Mouse (Mus musculus): Measurements from ENCODE around the gene Slc2a4. TPM values are rescaled to one million over a fixed set of nuclear protein-coding genes. Genes with fewer than 3 reads are reported as not detected.
"Not testable (repeated sequence)": the region's sequence is repeated elsewhere in the genome, so short reads cannot be mapped to it uniquely, and the experiment has no call there.

The Slc2a4 gene
- polyA plus RNA-seq, 1 experiment from 2014 or later, result 7.9 TPM

DNA sequence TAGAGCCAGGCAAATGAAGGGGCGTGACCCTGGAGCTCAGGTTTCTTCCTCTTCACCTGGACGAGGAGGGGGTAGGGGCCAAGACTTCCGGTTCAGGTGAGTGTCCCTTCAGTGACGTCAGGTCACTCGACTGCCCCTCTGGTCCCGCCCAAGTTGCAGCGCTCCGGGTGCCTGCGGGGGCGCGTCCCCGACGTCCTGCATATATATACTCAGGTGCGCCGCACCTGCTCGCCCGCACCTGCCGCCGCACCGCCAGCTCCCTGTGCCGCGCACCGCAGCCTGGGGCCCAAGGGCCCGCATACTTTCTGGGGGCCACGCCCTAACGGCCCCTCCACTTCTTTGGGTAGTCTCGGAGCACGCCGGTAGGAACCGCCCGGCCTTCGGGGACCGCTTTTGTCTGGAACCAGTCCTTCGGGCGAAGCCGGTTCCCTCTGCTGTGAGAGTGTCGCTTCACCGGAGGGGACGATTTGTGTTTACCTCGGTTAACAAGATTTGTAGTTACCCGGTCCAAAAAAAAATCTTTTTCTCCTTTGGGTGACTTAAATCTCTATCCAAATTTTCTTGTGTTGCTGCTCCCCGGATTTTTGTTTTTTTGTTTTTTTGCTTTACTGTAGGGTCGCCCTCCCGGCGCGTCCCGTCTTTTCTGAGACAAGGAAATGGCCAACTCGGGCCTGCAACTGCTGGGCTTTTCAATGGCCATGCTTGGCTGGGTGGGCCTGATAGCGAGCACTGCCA is 17.4 kb upstream of the Slc2a4 start:
- no peak for ATAC-seq (ENCODE audit: low FRiP score)
- Histone ChIP-seq H3K4me2 (replicated peaks; ENCODE audit: low read depth, low read length) (no peak overlapping the region), H3K27ac (ENCODE audit: low read depth, low read length) (no peak overlapping the region), H3K4me3 (ENCODE audit: low read depth, low read length) (peak overlapping the region; percentile 20), H3K27me3 (ENCODE audit: control insufficient read depth, insufficient read depth, low read length) (peaks cover 57% of the 10 kb centered on the region), H3K36me3 (ENCODE audit: control insufficient read depth, insufficient read depth, low read length) (0 out of 2 replicates have a peak, but pooled peaks cover 1% of the 10 kb centered on the region), H3K4me1 (replicated peaks; ENCODE audit: control insufficient read depth, insufficient read depth, low read length) (peaks cover 2% of the 10 kb centered on the region; the same call in 1 of the 2 replicates), H3K9ac (ENCODE audit: low read depth, low read length) (no peak overlapping the region; the same call in 1 of the 2 replicates), H3K9me3 (ENCODE audit: control insufficient read depth, low read length) (no peaks in the 10 kb centered on the region)
- WGBS, result 3% methylated on average over 49 of the region's 49 CpGs
- peak; percentile 44 for DNase-seq (ENCODE audit: low spot score)

DNA sequence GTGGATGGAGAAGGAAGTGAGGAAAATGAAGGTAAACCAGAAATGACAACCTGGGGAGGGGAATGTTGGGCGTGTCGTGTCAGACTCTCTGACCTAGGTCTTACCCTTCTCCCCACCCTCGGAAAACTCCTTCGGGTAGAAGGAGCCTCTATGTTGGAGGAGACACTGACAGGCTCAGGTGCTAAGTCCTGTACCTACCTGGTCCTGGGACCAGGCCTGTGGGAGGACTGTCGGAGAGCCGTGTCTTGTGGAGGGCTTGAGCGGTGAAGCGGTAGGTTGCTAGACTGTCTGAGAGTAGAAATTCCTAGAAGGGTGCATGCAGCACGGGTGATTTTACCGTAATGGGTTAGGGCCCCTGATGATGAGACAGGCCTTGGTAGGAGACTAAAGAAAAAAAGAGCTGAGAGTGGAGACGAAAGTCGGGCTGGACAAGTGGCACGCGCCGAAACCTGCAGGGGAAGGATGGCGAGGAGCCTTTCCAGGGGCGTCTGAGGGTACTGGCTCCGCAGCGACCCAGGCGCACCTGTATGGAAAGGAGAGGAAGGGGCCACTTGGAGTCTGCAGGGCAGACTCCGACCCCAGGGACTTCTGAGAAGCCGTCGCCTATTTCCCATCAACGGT is 16.8 kb upstream of the Slc2a4 start, which contains the start of gene Cldn7:
Gene Cldn7 (plus strand): TSS at position 130 of the 621 bp plus-strand sequence.
- no peak within 1 kb of the TSS for H3K9ac ChIP-seq (ENCODE audit: low read depth, low read length)
- H3K4me2 ChIP-seq (replicated peaks; ENCODE audit: low read depth, low read length), result no peak within 1 kb of the TSS

GRCm38 (mm10) chr11:69961841-69962240 is 13.9 kb upstream of the Slc2a4 start:
- no peak overlapping the region for H3K27ac ChIP-seq (ENCODE audit: low read depth, low read length)
- H3K4me1 ChIP-seq (replicated peaks; ENCODE audit: control insufficient read depth, insufficient read depth, low read length), result peaks cover 2% of the 10 kb centered on the region; the same call in 1 of the 2 replicates
- WGBS, result 55% methylated on average over 5 of the region's 5 CpGs
- peaks cover 46% of the 10 kb centered on the region for H3K27me3 ChIP-seq (ENCODE audit: control insufficient read depth, insufficient read depth, low read length)
- ATAC-seq (ENCODE audit: low FRiP score), result no peak
- DNase-seq (ENCODE audit: low spot score), result no peak
- H3K4me3 ChIP-seq (ENCODE audit: low read depth, low read length), result no peak overlapping the region
- H3K9ac ChIP-seq (ENCODE audit: low read depth, low read length), result no peak overlapping the region
- H3K4me2 ChIP-seq (replicated peaks; ENCODE audit: low read depth, low read length), result no peak overlapping the region
- H3K36me3 ChIP-seq (ENCODE audit: control insufficient read depth, insufficient read depth, low read length), result no peaks in the 10 kb centered on the region
- no peaks in the 10 kb centered on the region for H3K9me3 ChIP-seq (ENCODE audit: control insufficient read depth, low read length)

More for the DNA sequence above, 16.8 kb upstream of the Slc2a4 start, which contains the start of gene Cldn7:
- H3K9me3 ChIP-seq (ENCODE audit: control insufficient read depth, low read length), result no peaks in the 10 kb centered on the region
- ATAC-seq (ENCODE audit: low FRiP score), result no peak
- DNase-seq (ENCODE audit: low spot score), result peak; percentile 33
- peak within 1 kb of the TSS; percentile 19; the same call in 1 of the 2 replicates for H3K4me3 ChIP-seq (ENCODE audit: low read depth, low read length)
- peaks cover 2% of the 10 kb centered on the region; the same call in 1 of the 2 replicates for H3K4me1 ChIP-seq (replicated peaks; ENCODE audit: control insufficient read depth, insufficient read depth, low read length)
- peaks cover 57% of the 10 kb centered on the region for H3K27me3 ChIP-seq (ENCODE audit: control insufficient read depth, insufficient read depth, low read length)
- H3K36me3 ChIP-seq (ENCODE audit: control insufficient read depth, insufficient read depth, low read length), result no peaks in the 10 kb centered on the region
- WGBS, result 12% methylated on average over 24 of the region's 24 CpGs
- H3K27ac ChIP-seq (ENCODE audit: low read depth, low read length), result no peak within 1 kb of the TSS

DNA sequence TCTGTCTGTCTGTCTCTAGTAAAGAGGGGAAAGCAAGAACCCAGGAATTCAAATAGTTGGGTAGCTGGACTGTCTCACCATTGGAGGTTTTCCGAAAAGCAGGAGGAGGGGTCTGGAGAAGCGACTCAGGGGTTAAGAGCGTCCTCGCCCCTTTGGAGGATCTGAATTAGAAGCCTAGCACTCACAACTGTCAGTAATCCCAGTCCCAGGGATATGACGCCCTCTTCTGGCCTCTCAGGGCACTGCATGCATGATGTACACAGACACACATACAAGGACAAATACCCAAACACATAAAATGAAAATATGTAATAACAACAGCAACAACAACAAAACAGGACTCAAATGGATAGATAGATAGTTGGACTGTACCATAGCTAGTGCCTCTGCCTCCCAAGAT is 12.6 kb upstream of the Slc2a4 start:
- no peaks in the 10 kb centered on the region for H3K9me3 ChIP-seq (ENCODE audit: control insufficient read depth, low read length)
- peaks cover 34% of the 10 kb centered on the region for H3K27me3 ChIP-seq (ENCODE audit: control insufficient read depth, insufficient read depth, low read length)
- H3K9ac ChIP-seq (ENCODE audit: low read depth, low read length), result no peak overlapping the region
- no peak overlapping the region for H3K4me2 ChIP-seq (replicated peaks; ENCODE audit: low read depth, low read length)
- 29% methylated on average over 5 of the region's 5 CpGs for whole genome bisulfite sequencing
- H3K4me3 ChIP-seq (ENCODE audit: low read depth, low read length), result no peak overlapping the region
- no peaks in the 10 kb centered on the region for H3K36me3 ChIP-seq (ENCODE audit: control insufficient read depth, insufficient read depth, low read length)
- no peaks in the 10 kb centered on the region; the same call in 1 of the 2 replicates for H3K4me1 ChIP-seq (replicated peaks; ENCODE audit: control insufficient read depth, insufficient read depth, low read length)
- peak; percentile 24 for DNase-seq (ENCODE audit: low spot score)
- no peak for ATAC-seq (ENCODE audit: low FRiP score)
- H3K27ac ChIP-seq (ENCODE audit: low read depth, low read length), result no peak overlapping the region

- Histone ChIP-seq H3K9me3 (ENCODE audit: control insufficient read depth, low read length) (no peaks in the 10 kb centered on the region), H3K27me3 (ENCODE audit: control insufficient read depth, insufficient read depth, low read length) (no peaks in the 10 kb centered on the region), H3K36me3 (ENCODE audit: control insufficient read depth, insufficient read depth, low read length) (no peaks in the 10 kb centered on the region), H3K4me3 (ENCODE audit: low read depth, low read length) (no peak overlapping the region), H3K27ac (ENCODE audit: low read depth, low read length) (no peak overlapping the region), H3K4me2 (replicated peaks; ENCODE audit: low read depth, low read length) (no peak overlapping the region), H3K9ac (ENCODE audit: low read depth, low read length) (no peak overlapping the region), H3K4me1 (replicated peaks; ENCODE audit: control insufficient read depth, insufficient read depth, low read length) (no peaks in the 10 kb centered on the region)
- DNase-seq (ENCODE audit: low spot score), result no peak
- whole genome bisulfite sequencing, result 76% methylated on average over 1 of the region's 1 CpGs
- ATAC-seq (ENCODE audit: low FRiP score), result no peak
These were observed 8.2 kb upstream of the Slc2a4 start for GRCm38 (mm10) chr11:69956218-69956617.

DNA sequence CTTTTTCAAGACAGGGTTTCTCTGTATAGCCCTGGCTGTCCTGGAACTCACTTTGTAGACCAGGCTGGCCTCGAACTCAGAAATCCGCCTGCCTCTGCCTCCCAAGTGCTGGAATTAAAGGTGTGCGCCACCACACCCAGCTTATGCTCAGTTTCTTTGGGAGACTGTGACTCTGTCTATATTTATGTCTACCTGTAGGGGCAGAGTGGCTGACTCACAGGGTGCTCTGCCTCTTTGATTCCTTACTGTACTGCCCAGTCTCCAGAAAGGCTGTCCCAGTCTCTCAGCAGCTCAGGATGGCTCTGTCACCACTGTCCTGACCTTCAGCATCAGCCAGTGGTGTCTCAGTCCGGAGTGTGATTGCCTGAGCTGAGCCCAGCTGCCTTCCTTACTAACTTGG is 7.6 kb upstream of the Slc2a4 start:
- not testable (repeated sequence) for H3K27me3 ChIP-seq (ENCODE audit: control insufficient read depth, insufficient read depth, low read length); DNase-seq (ENCODE audit: low spot score); H3K9ac ChIP-seq (ENCODE audit: low read depth, low read length); H3K36me3 ChIP-seq (ENCODE audit: control insufficient read depth, insufficient read depth, low read length); H3K4me1 ChIP-seq (replicated peaks; ENCODE audit: control insufficient read depth, insufficient read depth, low read length); H3K4me2 ChIP-seq (replicated peaks; ENCODE audit: low read depth, low read length); H3K9me3 ChIP-seq (ENCODE audit: control insufficient read depth, low read length); ATAC-seq (ENCODE audit: low FRiP score); H3K4me3 ChIP-seq (ENCODE audit: low read depth, low read length); H3K27ac ChIP-seq (ENCODE audit: low read depth, low read length)
- 80% methylated on average over 4 of the region's 4 CpGs for WGBS

DNA sequence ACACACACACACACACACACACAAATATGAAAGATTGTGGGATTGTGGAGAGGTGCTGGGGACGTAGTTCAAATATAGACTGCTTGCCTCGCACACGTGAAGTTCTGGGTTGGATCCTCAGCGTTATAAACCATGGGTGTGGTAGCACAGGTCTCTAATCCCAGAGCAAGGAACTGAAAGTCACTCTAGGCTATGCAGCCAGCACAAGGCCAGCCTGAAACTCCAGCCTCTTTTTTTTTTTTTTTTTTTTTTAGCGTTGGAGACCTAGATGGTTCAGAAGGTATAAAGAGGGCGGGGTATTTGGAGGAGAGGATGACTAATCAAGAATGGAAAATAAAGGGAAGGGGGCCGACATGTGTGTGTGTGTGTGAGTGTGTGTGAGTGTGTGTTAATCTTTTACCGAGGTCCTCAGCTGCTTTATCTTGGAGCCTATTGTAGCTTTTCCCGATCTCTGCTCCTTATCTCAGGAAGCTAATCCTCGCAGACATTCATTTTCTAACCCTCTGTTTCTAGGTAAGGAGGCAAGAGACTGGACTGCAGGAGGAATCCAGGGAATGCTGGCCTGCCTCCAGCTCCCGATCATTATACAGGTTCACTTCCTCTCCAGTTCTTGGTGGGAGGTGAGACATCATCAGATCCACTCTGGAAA is 5.4 kb upstream of the Slc2a4 start:
- DNase-seq (ENCODE audit: low spot score), result no peak
- ATAC-seq (ENCODE audit: low FRiP score), result no peak
- no peak overlapping the region for H3K4me2 ChIP-seq (replicated peaks; ENCODE audit: low read depth, low read length)
- H3K4me1 ChIP-seq (replicated peaks; ENCODE audit: control insufficient read depth, insufficient read depth, low read length), result peaks cover 3% of the 10 kb centered on the region; the same call in 1 of the 2 replicates
- H3K27me3 ChIP-seq (ENCODE audit: control insufficient read depth, insufficient read depth, low read length), result no peaks in the 10 kb centered on the region
- no peak overlapping the region for H3K27ac ChIP-seq (ENCODE audit: low read depth, low read length)
- no peaks in the 10 kb centered on the region for H3K36me3 ChIP-seq (ENCODE audit: control insufficient read depth, insufficient read depth, low read length)
- H3K9ac ChIP-seq (ENCODE audit: low read depth, low read length), result no peak overlapping the region
- no peaks in the 10 kb centered on the region for H3K9me3 ChIP-seq (ENCODE audit: control insufficient read depth, low read length)
- H3K4me3 ChIP-seq (ENCODE audit: low read depth, low read length), result no peak overlapping the region
- 75% methylated on average over 11 of the region's 11 CpGs for WGBS

- Histone ChIP-seq H3K9me3 (ENCODE audit: control insufficient read depth, low read length) (no peaks in the 10 kb centered on the region), H3K27me3 (ENCODE audit: control insufficient read depth, insufficient read depth, low read length) (no peaks in the 10 kb centered on the region), H3K9ac (ENCODE audit: low read depth, low read length) (no peak overlapping the region), H3K27ac (ENCODE audit: low read depth, low read length) (no peak overlapping the region), H3K4me1 (replicated peaks; ENCODE audit: control insufficient read depth, insufficient read depth, low read length) (peaks cover 6% of the 10 kb centered on the region; the same call in 1 of the 2 replicates), H3K4me3 (ENCODE audit: low read depth, low read length) (no peak overlapping the region), H3K4me2 (replicated peaks; ENCODE audit: low read depth, low read length) (no peak overlapping the region), H3K36me3 (ENCODE audit: control insufficient read depth, insufficient read depth, low read length) (no peaks in the 10 kb centered on the region)
- WGBS, result 55% methylated on average over 1 of the region's 1 CpGs
- ATAC-seq (ENCODE audit: low FRiP score), result no peak
- no peak for DNase-seq (ENCODE audit: low spot score)
These were observed 4.3 kb upstream of the Slc2a4 start for GRCm38 (mm10) chr11:69952274-69952673.
